Mouse (Mus musculus) CH12.LX (cell line): ENCODE data around the gene Olfr288. TPM values are rescaled to one million over a fixed set of nuclear protein-coding genes. Genes with fewer than 3 reads are reported as not detected.

Source experiments
- DNase-seq: peaks from one replicate; pipeline ENCODE4 v3.0.0-alpha.2; 2013; ENCODE audit errors: extremely low read depth
- H3K27ac ChIP-seq: 2 replicates; pipeline ENCODE4 v1.5.1; 2012; ENCODE audit warnings: low read depth, mild to moderate bottlenecking, control low read depth, moderate library complexity; ENCODE audit not compliant: insufficient read depth
- H3K27me3 ChIP-seq: replicated peaks from 2 replicates; pipeline ENCODE3; 2012; ENCODE audit warnings: inconsistent platforms
- H3K36me3 ChIP-seq, 2 experiments: replicated peaks in 1 of 2; 2 replicates each; pipeline versions ENCODE3 to v1.6.1; 2012; ENCODE audit warnings: inconsistent platforms in 1 of 2, low read length in 1 of 2, mild to moderate bottlenecking in 1 of 2, mixed read lengths in 1 of 2, moderate library complexity in 1 of 2; ENCODE audit not compliant: control insufficient read depth in 1 of 2, insufficient read depth in 1 of 2
- H3K4me1 ChIP-seq, 2 experiments: 2 replicates each; pipeline ENCODE4 v1.6.1; 2012; ENCODE audit warnings: inconsistent platforms in 1 of 2, moderate library complexity in 1 of 2; ENCODE audit not compliant: insufficient read depth in 2 of 2, control insufficient read depth in 1 of 2
- H3K4me2 ChIP-seq: 2 replicates; pipeline ENCODE4 v1.6.1; 2012; ENCODE audit warnings: low read depth, mild to moderate bottlenecking, control low read depth; ENCODE audit not compliant: poor library complexity, insufficient read depth, severe bottlenecking
- H3K4me3 ChIP-seq, 3 experiments: fragments of 150-350 bp in 1 of 3; sonication (generic) in 1 of 3; replicated peaks in 1 of 3; 2 replicates each; pipeline versions ENCODE3 to v1.5.1; 2011 to 2012; ENCODE audit warnings: low read depth in 2 of 3, low read length in 2 of 3, mild to moderate bottlenecking in 2 of 3, moderate library complexity in 2 of 3, control low read depth in 1 of 3, improper control_type of control experiment in 1 of 3, inconsistent platforms in 1 of 3, mixed read lengths in 1 of 3; ENCODE audit not compliant: poor library complexity in 1 of 3
- H3K79me2 ChIP-seq: replicated peaks from 2 replicates; pipeline ENCODE4 v1.6.1; 2012; ENCODE audit warnings: mild to moderate bottlenecking, moderate library complexity; ENCODE audit not compliant: control insufficient read depth, poor library complexity, insufficient read depth, severe bottlenecking; ENCODE audit errors: extremely low read depth
- H3K9ac ChIP-seq: 2 replicates; pipeline ENCODE4 v1.6.1; 2012; ENCODE audit warnings: low read depth, mild to moderate bottlenecking, control low read depth, moderate library complexity; ENCODE audit not compliant: insufficient read depth
- H3K9me3 ChIP-seq: replicated peaks from 2 replicates; pipeline ENCODE3; 2012; ENCODE audit warnings: low read length, inconsistent platforms, mixed read lengths
- BHLHE40 ChIP-seq: IDR thresholded peaks from 2 replicates; pipeline ENCODE4 v1.6.1; 2011; ENCODE audit warnings: mild to moderate bottlenecking, low read depth, low read length, improper control_type of control experiment
- CHD1 ChIP-seq: IDR thresholded peaks from 2 replicates; pipeline ENCODE4 v1.6.1; 2012; ENCODE audit warnings: low read depth, low read length, improper control_type of control experiment, inconsistent platforms
- CTCF ChIP-seq, 2 experiments: IDR thresholded peaks in 1 of 2; conservative IDR thresholded peaks in 1 of 2; 2 replicates each; pipeline ENCODE4 v1.5.1; 2011 to 2012; ENCODE audit warnings: low read depth in 2 of 2, low read length in 2 of 2, improper control_type of control experiment in 1 of 2, inconsistent platforms in 1 of 2, mild to moderate bottlenecking in 1 of 2, moderate library complexity in 1 of 2
- E2F4 ChIP-seq: IDR thresholded peaks from 2 replicates; pipeline ENCODE4 v1.6.1; 2011; ENCODE audit warnings: low read depth, low read length, improper control_type of control experiment; ENCODE audit not compliant: insufficient replicate concordance
- ELF1 ChIP-seq: IDR thresholded peaks from 2 replicates; pipeline ENCODE4 v1.6.1; 2014; ENCODE audit warnings: low read depth, mild to moderate bottlenecking, inconsistent platforms, low read length, improper control_type of control experiment
- EP300 ChIP-seq: IDR thresholded peaks from 2 replicates; pipeline ENCODE4 v1.6.1; 2011; ENCODE audit warnings: low read length, improper control_type of control experiment
- GABPA ChIP-seq: IDR thresholded peaks from 2 replicates; pipeline ENCODE4 v1.6.1; 2012; ENCODE audit warnings: low read depth, low read length, improper control_type of control experiment, inconsistent platforms; ENCODE audit not compliant: insufficient replicate concordance
- HCFC1 ChIP-seq: IDR thresholded peaks from 2 replicates; pipeline ENCODE4 v1.6.1; 2012; ENCODE audit warnings: low read depth, mild to moderate bottlenecking, inconsistent platforms, low read length, improper control_type of control experiment
- IRF4 ChIP-seq: IDR thresholded peaks from 2 replicates; pipeline ENCODE4 v1.6.1; 2014; ENCODE audit warnings: low read depth, mild to moderate bottlenecking, inconsistent platforms, low read length, improper control_type of control experiment
- JUND ChIP-seq: conservative IDR thresholded peaks from 2 replicates; pipeline ENCODE4 v1.6.1; 2011; ENCODE audit warnings: low read depth, low read length, improper control_type of control experiment
- KAT2A ChIP-seq: IDR thresholded peaks from 2 replicates; pipeline ENCODE4 v1.6.1; 2012; ENCODE audit warnings: low read length, improper control_type of control experiment, inconsistent platforms; ENCODE audit not compliant: insufficient replicate concordance
- MAFK ChIP-seq: IDR thresholded peaks from 2 replicates; pipeline ENCODE4 v1.6.1; 2011; ENCODE audit warnings: low read length, improper control_type of control experiment; ENCODE audit not compliant: insufficient replicate concordance
- MAX ChIP-seq: IDR thresholded peaks from 2 replicates; pipeline ENCODE4 v1.6.1; 2011; ENCODE audit warnings: low read length, improper control_type of control experiment
- MAZ ChIP-seq: IDR thresholded peaks from 2 replicates; pipeline ENCODE4 v1.6.1; 2012; ENCODE audit warnings: low read depth, mild to moderate bottlenecking, inconsistent platforms, low read length, improper control_type of control experiment, moderate library complexity
- MEF2A ChIP-seq: IDR thresholded peaks from 2 replicates; pipeline ENCODE4 v1.6.1; 2014; ENCODE audit warnings: low read depth, mild to moderate bottlenecking, inconsistent platforms, low read length, improper control_type of control experiment, borderline replicate concordance
- MXI1 ChIP-seq: IDR thresholded peaks from 2 replicates; pipeline ENCODE4 v1.6.1; 2011; ENCODE audit warnings: mild to moderate bottlenecking, low read depth, low read length, improper control_type of control experiment
- MYC ChIP-seq: IDR thresholded peaks from 2 replicates; pipeline ENCODE4 v1.6.1; 2011; ENCODE audit warnings: low read depth, mild to moderate bottlenecking, improper control_type of control experiment, low read length
- NRF1 ChIP-seq: IDR thresholded peaks from 2 replicates; pipeline ENCODE4 v1.6.1; 2014; ENCODE audit warnings: low read depth, mild to moderate bottlenecking, inconsistent platforms, low read length, improper control_type of control experiment, moderate library complexity
- POLR2A ChIP-seq: IDR thresholded peaks from 2 replicates; pipeline ENCODE4 v1.6.1; 2011; ENCODE audit warnings: low read depth, mild to moderate bottlenecking, improper control_type of control experiment, low read length
- POLR2AphosphoS2 ChIP-seq: IDR thresholded peaks from 2 replicates; pipeline ENCODE4 v1.6.1; 2011; ENCODE audit warnings: low read depth, low read length, improper control_type of control experiment
- RAD21 ChIP-seq: IDR thresholded peaks from 2 replicates; pipeline ENCODE4 v1.6.1; 2011; ENCODE audit warnings: low read depth, mild to moderate bottlenecking, low read length, improper control_type of control experiment, moderate library complexity
- RCOR1 ChIP-seq: conservative IDR thresholded peaks from 2 replicates; pipeline ENCODE4 v1.6.1; 2012; ENCODE audit warnings: low read depth, mild to moderate bottlenecking, inconsistent platforms, low read length, improper control_type of control experiment
- SIN3A ChIP-seq: IDR thresholded peaks from 2 replicates; pipeline ENCODE4 v1.6.1; 2012; ENCODE audit warnings: low read length, improper control_type of control experiment, inconsistent platforms
- SMC3 ChIP-seq: IDR thresholded peaks from 2 replicates; pipeline ENCODE4 v1.6.1; 2011; ENCODE audit warnings: low read depth, low read length, improper control_type of control experiment
- TCF12 ChIP-seq: IDR thresholded peaks from 2 replicates; pipeline ENCODE4 v1.6.1; 2014; ENCODE audit warnings: low read depth, mild to moderate bottlenecking, inconsistent platforms, low read length, improper control_type of control experiment
- UBTF ChIP-seq: IDR thresholded peaks from 2 replicates; pipeline ENCODE4 v1.6.1; 2012; ENCODE audit warnings: low read depth, mild to moderate bottlenecking, inconsistent platforms, low read length, improper control_type of control experiment, moderate library complexity
- USF1 ChIP-seq: IDR thresholded peaks from 2 replicates; pipeline ENCODE4 v1.6.1; 2014; ENCODE audit warnings: low read depth, mild to moderate bottlenecking, inconsistent platforms, low read length, improper control_type of control experiment
- USF2 ChIP-seq: conservative IDR thresholded peaks from 2 replicates; pipeline ENCODE4 v1.6.1; 2011; ENCODE audit warnings: low read depth, low read length, improper control_type of control experiment
- ZC3H11A ChIP-seq: IDR thresholded peaks from 2 replicates; pipeline ENCODE4 v1.6.1; 2012; ENCODE audit warnings: low read depth, mild to moderate bottlenecking, inconsistent platforms, low read length, improper control_type of control experiment
- ZKSCAN1 ChIP-seq: IDR thresholded peaks from 2 replicates; pipeline ENCODE4 v1.6.1; 2012; ENCODE audit warnings: low read depth, inconsistent platforms, low read length, improper control_type of control experiment, borderline replicate concordance
- ZMIZ1 ChIP-seq: IDR thresholded peaks from 2 replicates; pipeline ENCODE4 v1.6.1; 2012; ENCODE audit warnings: low read depth, mild to moderate bottlenecking, inconsistent platforms, low read length, improper control_type of control experiment
- dilution Hi-C: fragments of 300-500 bp; cut with MboI; formaldehyde crosslinking; loops from 2 replicates; pipeline ENCODE4 v1.14.3; 2020; ENCODE audit warnings: low sequenced_read_pairs; ENCODE audit not compliant: extremely low pct_unique_long_range_greater_than_20kb, extremely low pct_ligation_motif_present
- in situ Hi-C: fragments of 300-500 bp; cut with MboI; formaldehyde crosslinking; loops from 3 replicates; pipeline ENCODE4 v1.14.3; 2019; ENCODE audit warnings: low sequenced_read_pairs, low pct_ligation_motif_present, low pct_unique_long_range_greater_than_20kb, mixed read lengths
- polyA plus RNA-seq: library from polyadenylated mRNA; unstranded; fragments of >175 nt; gene quantifications from 2 replicates; pipeline ENCODE4 v1.2.1, GENCODE M21; 2012; ENCODE audit warnings: low read depth; ENCODE audit not compliant: insufficient read length
- total RNA-seq, 2 experiments: library from RNA; depleted of rRNA; stranded (reverse); fragments of 300-350 nt in 1 of 2; fragments of >200 nt in 1 of 2; gene quantifications; 2 replicates each; pipeline ENCODE4 v1.2.3; 2012 to 2014

Gene Olfr288
- total and polyA plus RNA-seq, 3 experiments: not detected

GRCm38 (mm10) chr15:98172113-98172512 is 23.2 kb downstream of the Olfr288 start (continued):
- TF ChIP-seq POLR2AphosphoS2 (no peak), ZKSCAN1 (no peak)

GRCm38 (mm10) chr15:98170917-98171316 is 24.4 kb downstream of the Olfr288 start:
- H3K4me1 ChIP-seq: peaks cover 10 to 45% of the 10 kb centered on the region in 2 experiments
- no peak for DNase-seq
- dilution Hi-C loops (no loop called here), in situ Hi-C loops (loop anchor here (25.0 kb wide), 1 partner anchor 309 kb away; no protein-coding TSS in a partner anchor)
- no peaks in the 10 kb centered on the region for H3K9me3 ChIP-seq
- TF ChIP-seq JUND: no peak
- TF ChIP-seq BHLHE40: peak; percentile 54
- no peak overlapping the region for H3K4me3 ChIP-seq
- no peak overlapping the region for H3K27ac ChIP-seq
- H3K9ac ChIP-seq: no peak overlapping the region
- H3K79me2 ChIP-seq: no peaks in the 10 kb centered on the region
- peaks cover 88% of the 10 kb centered on the region for H3K27me3 ChIP-seq
- no peaks in the 10 kb centered on the region for H3K36me3 ChIP-seq
- peak overlapping the region; percentile 30; the same call in 1 of the 2 replicates for H3K4me2 ChIP-seq

- in situ Hi-C loops: loop anchor here (25.0 kb wide), 1 partner anchor 308 kb away; no protein-coding TSS in a partner anchor
- dilution Hi-C loops: no loop called here
- no peaks in the 10 kb centered on the region for H3K79me2 ChIP-seq
- no peaks in the 10 kb centered on the region for H3K9me3 ChIP-seq
- H3K4me3 ChIP-seq: no peak overlapping the region
- H3K27me3 ChIP-seq: peaks cover 88% of the 10 kb centered on the region
- H3K9ac ChIP-seq: no peak overlapping the region
- no peak overlapping the region for H3K27ac ChIP-seq
- no peak overlapping the region for H3K4me2 ChIP-seq
- peak; percentile 93 for DNase-seq
- no peaks in the 10 kb centered on the region for H3K36me3 ChIP-seq
- peaks cover 10 to 45% of the 10 kb centered on the region in 2 experiments for H3K4me1 ChIP-seq
- no peak for TF ChIP-seq GABPA
- TF ChIP-seq RCOR1: peak; percentile 62; the same call in 1 of the 2 replicates
- TF ChIP-seq EP300: peak; percentile 74
- TF ChIP-seq SIN3A: peak; percentile 46
- no peak for TF ChIP-seq USF2
- no peak for TF ChIP-seq ZC3H11A
- no peak for TF ChIP-seq RAD21
- TF ChIP-seq POLR2A: no peak
- TF ChIP-seq TCF12: peak; percentile 55
- no peak for TF ChIP-seq ZMIZ1
- TF ChIP-seq MAX: 0 out of 2 replicates have a peak, but pooled peaks have one; percentile 41
- 0 out of 2 replicates have a peak, but pooled peaks have one; percentile 63 for TF ChIP-seq MAFK
- peak; percentile 83; the same call in 1 of the 2 replicates for TF ChIP-seq BHLHE40
- TF ChIP-seq USF1: no peak
- TF ChIP-seq CTCF (conservative IDR thresholded peaks at IDR 0.05 in 1 of 2, IDR thresholded peaks at IDR 0.05 in 1 of 2; ENCODE audit: low read depth in 2 of 2, low read length in 2 of 2): no peak
- no peak; the same call in 1 of the 2 replicates for TF ChIP-seq ELF1
- no peak for TF ChIP-seq MAZ
- TF ChIP-seq MEF2A: peak; percentile 84
- peak; percentile 77 for TF ChIP-seq IRF4
- TF ChIP-seq UBTF: no peak
- TF ChIP-seq HCFC1: no peak
- no peak for TF ChIP-seq MYC
- TF ChIP-seq NRF1: no peak
- TF ChIP-seq MXI1: no peak; the same call in 1 of the 2 replicates
- TF ChIP-seq CHD1: no peak
- TF ChIP-seq E2F4: no peak
- TF ChIP-seq SMC3: no peak
- peak; percentile 74 for TF ChIP-seq KAT2A
- peak; percentile 62; the same call in 1 of the 2 replicates for TF ChIP-seq JUND
Measured at GRCm38 (mm10) chr15:98170365-98170764, 25.0 kb downstream of the Olfr288 start.
